Mouse (Mus musculus) erythroid progenitor cell, adult 5-6 weeks (primary cell): ENCODE data around the gene Scpep1. TPM values are rescaled to one million over a fixed set of nuclear protein-coding genes. Genes with fewer than 3 reads are reported as not detected.

Experiments
- ATAC-seq: replicated peaks from 2 replicates; pipeline ENCODE4 v1.8.0; 2016; ENCODE audit warnings: moderate number of reproducible peaks, mild to moderate bottlenecking, moderate TSS enrichment, inconsistent platforms; ENCODE audit not compliant: poor library complexity, low FRiP score, severe bottlenecking
- total RNA-seq, 2 experiments: library from RNA; stranded (forward) in 1 of 2; stranded (reverse) in 1 of 2; fragments of 150-400 nt in 1 of 2; fragments of 186-747, 209-891 nt in 1 of 2; gene quantifications; 2 replicates each; pipeline versions ENCODE4 v1.2.3 to v1.2.4; 2015 to 2017; ENCODE audit warnings: low replicate concordance in 2 of 2

The Scpep1 gene
- total RNA-seq, 2 experiments from 2014 or later = 26.1 to 41.9 TPM

- no peak for ATAC-seq
Measured at GRCm38 (mm10) chr11:88976320-88976719, 21.1 kb upstream of the Scpep1 start.

GRCm38 (mm10) chr11:88973776-88974701, 18.8 kb upstream of the Scpep1 start:
- ATAC-seq = peak; percentile 88

DNA sequence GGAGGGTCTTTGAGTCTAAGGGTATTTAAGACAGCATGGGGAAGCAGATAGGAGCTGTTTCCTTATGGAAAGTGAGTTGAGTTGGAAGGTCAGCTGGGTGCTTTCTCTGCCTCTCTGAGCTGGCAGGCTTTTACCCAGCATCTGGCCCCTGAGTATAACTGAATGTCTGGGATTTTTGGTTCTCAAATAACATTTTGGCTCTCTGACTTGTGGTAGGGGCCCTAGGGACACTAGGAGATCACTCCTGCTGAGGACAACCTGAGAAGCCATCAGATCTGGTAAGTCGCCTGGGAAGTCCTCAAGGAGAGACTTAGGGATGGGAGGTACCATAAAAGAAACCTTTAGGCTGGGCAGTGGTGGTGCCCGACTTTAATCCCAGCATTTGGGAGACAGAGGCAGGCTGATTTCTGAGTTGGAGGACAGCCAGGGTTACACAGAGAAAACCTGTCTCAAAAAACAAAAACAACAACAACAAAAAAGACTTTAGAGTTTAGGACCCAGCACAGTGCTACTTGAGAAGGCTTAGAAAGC, 15.0 kb upstream of the Scpep1 start, which contains the start of gene Coil:
Gene Coil, plus strand, starts transcription at position 51 of the 531 bp plus-strand sequence.
- no peak for ATAC-seq

DNA sequence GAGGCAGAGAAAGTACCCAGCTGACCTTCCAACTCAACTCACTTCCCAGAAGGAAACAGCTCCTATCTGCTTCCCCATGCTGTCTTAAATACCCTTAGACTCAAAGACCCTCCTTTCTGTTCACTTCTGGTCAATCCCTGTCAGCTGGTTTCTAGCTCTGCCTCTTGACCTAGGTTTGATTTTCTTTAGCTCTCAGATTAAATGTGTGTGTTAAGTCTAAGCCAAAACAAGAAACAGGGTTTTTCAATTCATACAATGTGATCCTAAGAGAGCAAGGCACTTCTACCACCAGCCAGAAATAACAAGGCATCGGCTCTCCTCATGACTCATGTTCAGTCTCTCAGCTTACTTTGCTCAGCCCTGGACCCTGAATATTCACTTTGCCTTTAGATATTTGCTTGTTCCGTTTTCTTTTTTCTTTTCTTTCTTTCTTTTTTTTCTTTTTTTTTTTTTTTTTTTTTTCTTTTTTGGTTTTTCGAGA, 11.7 kb upstream of the Scpep1 start, which contains the start of gene Elobl:
Gene Elobl, minus strand, starts transcription at position 51 of the 481 bp plus-strand sequence.
- no peak for ATAC-seq

- no peak for ATAC-seq
Measured at GRCm38 (mm10) chr11:88958851-88959250, 3.6 kb upstream of the Scpep1 start.

- 0 out of 2 replicates have a peak, but pooled peaks have one; percentile 36 for ATAC-seq
Measured at GRCm38 (mm10) chr11:88954803-88955202, 462 bp downstream of the Scpep1 start.

DNA sequence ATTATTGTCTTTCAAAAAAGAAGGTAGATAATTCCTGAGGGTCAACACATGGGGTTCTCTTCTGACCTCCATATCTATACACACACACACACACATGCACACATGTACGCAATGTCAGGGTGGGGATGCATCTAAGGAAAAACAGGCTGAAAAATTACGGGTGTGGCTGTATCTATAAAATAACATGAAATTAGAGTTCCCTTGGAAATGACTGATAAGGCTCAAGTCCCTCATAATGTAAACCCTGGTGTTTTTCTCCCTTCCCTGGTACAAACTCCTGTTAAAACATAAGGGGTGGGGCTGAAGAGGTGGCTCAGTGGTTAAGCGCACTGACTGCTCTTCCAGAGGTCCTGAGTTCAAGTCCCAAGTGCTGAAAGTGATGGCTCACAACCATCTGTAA, 1.7 kb downstream of the Scpep1 start:
- peak; percentile 65 for ATAC-seq

GRCm38 (mm10) chr11:88952117-88952516, 3.1 kb downstream of the Scpep1 start:
- no peak for ATAC-seq

DNA sequence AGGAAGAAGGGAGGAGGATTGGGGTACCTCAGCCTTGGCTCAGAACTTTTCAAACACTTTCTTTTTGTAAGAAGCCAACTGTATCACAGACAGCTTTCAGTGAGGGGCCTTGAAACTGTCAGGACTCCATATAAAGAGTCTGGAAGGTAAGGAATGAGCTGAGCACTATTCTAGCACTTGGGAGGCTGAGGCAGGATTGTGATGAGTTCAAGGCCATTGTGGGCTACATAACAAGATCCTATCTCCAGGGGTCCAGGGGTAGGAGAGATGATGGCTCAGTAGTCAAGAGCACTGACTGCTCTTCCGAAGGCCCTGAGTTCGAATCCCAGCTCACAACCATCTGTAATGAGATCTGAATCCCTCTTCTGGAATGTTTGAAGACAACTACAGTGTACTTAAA, 3.7 kb downstream of the Scpep1 start:
- ATAC-seq = no peak

GRCm38 (mm10) chr11:88950640-88951250, 4.5 kb downstream of the Scpep1 start:
- no peak for ATAC-seq

GRCm38 (mm10) chr11:88949802-88950639, 5.2 kb downstream of the Scpep1 start:
- ATAC-seq = no peak

DNA sequence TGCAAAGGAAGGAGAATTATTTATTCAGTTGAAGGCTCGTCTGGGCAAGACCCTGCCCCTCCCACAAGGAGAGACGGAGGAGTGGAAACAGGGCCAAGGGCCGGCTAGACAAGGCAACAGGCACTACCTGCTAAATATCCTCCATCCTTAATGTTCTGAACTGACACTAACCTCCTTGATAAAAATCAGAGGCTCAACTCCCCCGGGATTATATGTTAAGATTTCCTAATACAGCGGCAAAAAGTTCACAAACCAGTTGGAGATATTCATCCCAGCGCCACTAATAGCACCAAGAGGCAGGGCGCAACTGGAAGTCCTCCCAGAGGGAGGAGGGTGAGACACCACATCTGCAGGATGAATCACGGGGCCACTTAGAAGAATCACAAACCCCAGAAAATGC, 6.4 kb downstream of the Scpep1 start:
- no peak for ATAC-seq

DNA sequence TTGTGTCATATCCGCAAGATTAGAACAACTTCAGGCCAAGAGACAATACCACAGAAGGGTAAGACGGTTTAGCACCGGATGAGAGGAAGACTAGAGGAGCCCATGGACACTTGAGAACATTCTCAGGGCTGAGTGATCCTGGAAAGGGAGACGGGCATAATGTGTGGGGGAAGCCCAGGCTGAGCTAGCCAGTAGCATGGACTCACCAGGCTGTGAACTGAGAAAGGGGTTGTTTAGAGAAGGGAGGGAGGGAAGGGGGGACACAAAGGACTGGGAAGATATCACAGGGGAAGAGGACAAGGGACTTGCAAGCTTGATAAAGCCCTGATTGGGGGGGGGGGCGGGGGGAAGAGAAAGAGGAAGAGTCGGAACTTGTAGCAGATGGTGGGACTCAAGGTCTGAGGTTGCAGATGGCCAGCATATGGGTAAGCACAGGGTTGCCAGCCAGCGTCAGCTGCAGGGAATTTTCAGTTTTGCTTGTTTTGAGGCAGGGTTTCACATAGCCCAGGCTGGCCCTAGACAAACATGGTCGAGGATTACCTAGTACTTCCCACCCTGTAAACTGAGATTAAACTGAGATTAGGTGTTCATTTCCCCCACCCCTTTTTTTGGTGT, 9.2 kb downstream of the Scpep1 start:
- no peak for ATAC-seq

DNA sequence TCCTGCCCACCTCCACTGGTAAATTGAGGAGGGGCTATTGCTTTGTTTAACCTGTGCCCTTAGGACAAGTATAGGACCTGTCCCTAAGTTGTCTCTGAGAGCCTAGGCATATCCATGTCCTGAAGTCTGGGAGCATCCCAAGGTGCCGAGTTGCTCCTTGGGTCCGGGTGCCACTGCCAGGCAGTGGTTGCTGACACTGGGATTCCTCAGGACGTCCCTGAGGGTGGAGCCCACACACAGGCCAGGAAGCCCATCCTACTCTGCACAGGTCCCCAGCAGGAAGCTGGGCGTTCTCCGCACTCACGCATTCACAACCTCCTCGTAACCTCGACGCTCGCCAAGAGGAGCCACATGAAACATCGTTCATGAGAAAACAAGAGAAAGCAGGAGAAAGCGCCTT, 13.8 kb downstream of the Scpep1 start:
- ATAC-seq = no peak

DNA sequence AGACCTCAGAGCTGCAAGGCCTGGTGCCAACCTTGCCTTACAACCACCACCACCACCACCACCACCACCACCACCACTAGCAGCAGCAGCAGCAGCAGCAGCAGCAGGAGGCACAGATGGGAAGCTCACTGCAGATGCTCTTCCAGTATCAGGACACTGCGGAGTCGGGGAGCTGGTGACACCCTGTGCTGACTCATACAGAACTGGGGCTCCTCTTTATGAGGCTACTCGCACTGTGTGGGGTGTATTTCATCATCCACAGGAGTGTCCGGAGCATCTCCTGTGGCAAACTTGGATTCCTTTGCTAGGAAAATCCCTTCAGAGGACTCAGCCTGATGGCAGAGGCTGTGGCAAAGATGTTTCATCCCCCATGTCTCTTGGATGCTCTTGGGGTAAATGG, 15.6 kb downstream of the Scpep1 start:
- ATAC-seq = no peak

GRCm38 (mm10) chr11:88938770-88939169, 16.5 kb downstream of the Scpep1 start:
- ATAC-seq = no peak

DNA sequence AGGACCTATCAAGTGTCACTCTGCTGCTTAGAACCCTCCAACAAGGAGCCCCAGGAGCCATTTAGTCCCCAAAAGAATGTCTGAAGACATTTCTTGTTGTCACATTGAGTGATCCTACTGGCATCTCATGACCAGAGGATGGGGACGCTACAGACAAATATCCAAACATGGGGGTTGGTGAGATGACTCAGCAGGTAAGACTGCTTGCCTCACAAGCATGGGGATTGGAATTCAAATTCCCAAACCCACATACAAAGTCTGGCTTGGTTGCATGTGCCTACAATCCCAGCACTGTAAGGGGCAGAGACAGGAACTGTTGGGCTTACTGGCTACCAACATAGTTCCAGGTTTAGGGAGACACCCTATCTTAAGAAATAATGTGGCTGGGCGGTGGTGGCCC, 17.4 kb downstream of the Scpep1 start:
- ATAC-seq = no peak

GRCm38 (mm10) chr11:88934089-88935000, 20.9 kb downstream of the Scpep1 start:
- ATAC-seq = no peak
